Mouse (Mus musculus): ENCODE results near the gene Dennd2d. TPM values are rescaled to one million over a fixed set of nuclear protein-coding genes. Genes with fewer than 3 reads are reported as not detected.

Dennd2d gene
- polyA plus RNA-seq, 1 experiment from 2014 or later, result 24.0 TPM

GRCm38 (mm10) chr3:106462059-106462470, 20.1 kb upstream of the Dennd2d start:
- no peak overlapping the region for H3K9ac ChIP-seq (ENCODE audit: low read depth, low read length)
- H3K27ac ChIP-seq (ENCODE audit: low read depth, low read length), result no peak overlapping the region
- H3K4me1 ChIP-seq (replicated peaks; ENCODE audit: control insufficient read depth, insufficient read depth, low read length), result no peaks in the 10 kb centered on the region
- H3K9me3 ChIP-seq (ENCODE audit: control insufficient read depth), result no peaks in the 10 kb centered on the region
- H3K4me2 ChIP-seq (replicated peaks; ENCODE audit: low read depth), result no peak overlapping the region
- H3K36me3 ChIP-seq (ENCODE audit: control insufficient read depth, insufficient read depth), result no peaks in the 10 kb centered on the region
- 68% methylated on average over 2 of the region's 2 CpGs for WGBS
- ATAC-seq, result no peak
- no peak overlapping the region for H3K4me3 ChIP-seq (ENCODE audit: low read depth, low read length)
- no peaks in the 10 kb centered on the region for H3K27me3 ChIP-seq (replicated peaks; ENCODE audit: control insufficient read depth, insufficient read depth, low read length)
- no peak for TF ChIP-seq CTCF (IDR thresholded peaks at IDR 0.05; ENCODE audit: low read depth)

- H3K27me3 ChIP-seq (replicated peaks; ENCODE audit: control insufficient read depth, insufficient read depth, low read length), result no peaks in the 10 kb centered on the region
- no peaks in the 10 kb centered on the region for H3K4me1 ChIP-seq (replicated peaks; ENCODE audit: control insufficient read depth, insufficient read depth, low read length)
- H3K4me2 ChIP-seq (replicated peaks; ENCODE audit: low read depth), result no peak overlapping the region
- no peak for ATAC-seq
- no peak overlapping the region for H3K27ac ChIP-seq (ENCODE audit: low read depth, low read length)
- H3K9me3 ChIP-seq (ENCODE audit: control insufficient read depth), result no peaks in the 10 kb centered on the region
- no peak overlapping the region for H3K9ac ChIP-seq (ENCODE audit: low read depth, low read length)
- no peak for TF ChIP-seq CTCF (IDR thresholded peaks at IDR 0.05; ENCODE audit: low read depth)
- WGBS, result 47% methylated on average over 3 of the region's 3 CpGs
- H3K36me3 ChIP-seq (ENCODE audit: control insufficient read depth, insufficient read depth), result no peaks in the 10 kb centered on the region
- H3K4me3 ChIP-seq (ENCODE audit: low read depth, low read length), result no peak overlapping the region
Observed at GRCm38 (mm10) chr3:106462493-106462892, 19.7 kb upstream of the Dennd2d start.

DNA sequence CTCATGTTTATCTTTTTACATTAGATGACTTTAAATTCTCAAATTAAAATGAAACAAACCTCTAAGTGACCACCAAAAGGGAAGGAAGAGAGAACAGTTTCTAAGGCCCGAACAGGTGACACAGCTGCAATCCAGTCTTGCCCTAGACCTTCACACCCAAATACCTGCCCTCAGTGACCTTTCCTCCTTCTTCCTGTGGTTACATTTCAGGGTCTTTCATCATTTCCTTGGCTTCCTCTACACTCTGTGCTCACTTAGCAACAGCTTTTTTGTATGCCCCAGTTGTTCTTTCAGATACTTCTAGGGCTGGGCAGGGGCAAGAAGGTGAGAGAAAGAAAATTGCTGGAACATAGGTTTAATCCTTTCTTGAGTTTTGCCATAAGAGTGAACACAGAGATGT, 17.5 kb upstream of the Dennd2d start:
- 91% methylated on average over 1 of the region's 1 CpGs for WGBS
- no peak overlapping the region for H3K27ac ChIP-seq (ENCODE audit: low read depth, low read length)
- H3K4me3 ChIP-seq (ENCODE audit: low read depth, low read length), result no peak overlapping the region
- H3K4me1 ChIP-seq (replicated peaks; ENCODE audit: control insufficient read depth, insufficient read depth, low read length), result no peaks in the 10 kb centered on the region
- no peaks in the 10 kb centered on the region for H3K36me3 ChIP-seq (ENCODE audit: control insufficient read depth, insufficient read depth)
- TF ChIP-seq CTCF (IDR thresholded peaks at IDR 0.05; ENCODE audit: low read depth), result no peak
- H3K4me2 ChIP-seq (replicated peaks; ENCODE audit: low read depth), result no peak overlapping the region
- ATAC-seq, result no peak
- no peaks in the 10 kb centered on the region for H3K9me3 ChIP-seq (ENCODE audit: control insufficient read depth)
- no peaks in the 10 kb centered on the region for H3K27me3 ChIP-seq (replicated peaks; ENCODE audit: control insufficient read depth, insufficient read depth, low read length)
- no peak overlapping the region for H3K9ac ChIP-seq (ENCODE audit: low read depth, low read length)

DNA sequence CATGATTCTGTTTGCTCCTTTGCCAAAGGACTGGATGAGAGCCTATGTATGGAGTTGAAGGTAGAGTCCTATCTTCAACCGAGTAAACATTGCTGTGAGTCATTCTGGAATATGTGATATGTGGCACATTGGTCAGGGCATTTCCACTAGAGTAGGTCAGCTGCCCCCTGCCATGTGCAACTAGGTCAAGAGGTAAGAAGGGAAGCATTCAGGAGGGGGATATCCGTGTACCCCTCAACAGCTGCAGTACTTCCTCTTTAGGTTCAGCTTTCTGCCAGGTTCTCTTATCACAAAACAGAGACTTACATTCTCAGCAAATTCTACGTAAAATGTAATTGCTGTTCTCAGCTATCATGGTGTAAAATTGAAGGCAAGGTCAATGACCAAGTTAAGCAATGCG, 8.0 kb upstream of the Dennd2d start:
- Histone ChIP-seq H3K4me2 (replicated peaks; ENCODE audit: low read depth) (no peak overlapping the region), H3K9ac (ENCODE audit: low read depth, low read length) (no peak overlapping the region), H3K36me3 (ENCODE audit: control insufficient read depth, insufficient read depth) (no peaks in the 10 kb centered on the region), H3K27me3 (replicated peaks; ENCODE audit: control insufficient read depth, insufficient read depth, low read length) (no peaks in the 10 kb centered on the region), H3K27ac (ENCODE audit: low read depth, low read length) (no peak overlapping the region), H3K4me1 (replicated peaks; ENCODE audit: control insufficient read depth, insufficient read depth, low read length) (no peaks in the 10 kb centered on the region), H3K4me3 (ENCODE audit: low read depth, low read length) (no peak overlapping the region), H3K9me3 (ENCODE audit: control insufficient read depth) (no peaks in the 10 kb centered on the region)
- 43% methylated on average over 4 of the region's 4 CpGs for WGBS
- TF ChIP-seq CTCF (IDR thresholded peaks at IDR 0.05; ENCODE audit: low read depth), result no peak
- peak; percentile 69 for ATAC-seq

- no peaks in the 10 kb centered on the region for H3K27me3 ChIP-seq (replicated peaks; ENCODE audit: control insufficient read depth, insufficient read depth, low read length)
- H3K9me3 ChIP-seq (ENCODE audit: control insufficient read depth), result no peaks in the 10 kb centered on the region
- no peak for TF ChIP-seq CTCF (IDR thresholded peaks at IDR 0.05; ENCODE audit: low read depth)
- WGBS, result 71% methylated on average over 1 of the region's 1 CpGs
- peak; percentile 83 for ATAC-seq
- no peak overlapping the region for H3K4me2 ChIP-seq (replicated peaks; ENCODE audit: low read depth)
- H3K9ac ChIP-seq (ENCODE audit: low read depth, low read length), result no peak overlapping the region
- H3K4me1 ChIP-seq (replicated peaks; ENCODE audit: control insufficient read depth, insufficient read depth, low read length), result no peaks in the 10 kb centered on the region
- H3K27ac ChIP-seq (ENCODE audit: low read depth, low read length), result no peak overlapping the region
- H3K4me3 ChIP-seq (ENCODE audit: low read depth, low read length), result no peak overlapping the region
- H3K36me3 ChIP-seq (ENCODE audit: control insufficient read depth, insufficient read depth), result no peaks in the 10 kb centered on the region
Observed at GRCm38 (mm10) chr3:106476863-106477262, 5.3 kb upstream of the Dennd2d start.

GRCm38 (mm10) chr3:106483297-106483696, 1.1 kb downstream of the Dennd2d start:
- H3K9ac ChIP-seq (ENCODE audit: low read depth, low read length), result peak overlapping the region; percentile 75
- H3K9me3 ChIP-seq (ENCODE audit: control insufficient read depth), result no peaks in the 10 kb centered on the region
- peak; percentile 78 for ATAC-seq
- peaks cover 12% of the 10 kb centered on the region; the same call in 1 of the 2 replicates for H3K4me1 ChIP-seq (replicated peaks; ENCODE audit: control insufficient read depth, insufficient read depth, low read length)
- peak overlapping the region; percentile 59 for H3K4me3 ChIP-seq (ENCODE audit: low read depth, low read length)
- peak overlapping the region; percentile 92 for H3K27ac ChIP-seq (ENCODE audit: low read depth, low read length)
- peak overlapping the region; percentile 94 for H3K4me2 ChIP-seq (replicated peaks; ENCODE audit: low read depth)
- WGBS, result 20% methylated on average over 7 of the region's 7 CpGs
- no peaks in the 10 kb centered on the region for H3K36me3 ChIP-seq (ENCODE audit: control insufficient read depth, insufficient read depth)
- no peak for TF ChIP-seq CTCF (IDR thresholded peaks at IDR 0.05; ENCODE audit: low read depth)
- no peaks in the 10 kb centered on the region for H3K27me3 ChIP-seq (replicated peaks; ENCODE audit: control insufficient read depth, insufficient read depth, low read length)
